Mouse (Mus musculus) liver, embryonic 14.5 days (tissue): Measurements from ENCODE around the gene Robo1. TPM values are rescaled to one million over a fixed set of nuclear protein-coding genes. Genes with fewer than 3 reads are reported as not detected.

ENCODE experiments used
- ATAC-seq: fragments of 200-750 bp; cut with Nextera tagmentation; 2 replicates; pipeline ENCODE4 v1.8.0; 2017; ENCODE audit warnings: moderate number of reproducible peaks, mild to moderate bottlenecking, moderate library complexity; ENCODE audit not compliant: insufficient read depth
- DNase-seq, 3 experiments: peaks; one replicate each; pipeline ENCODE4 v3.0.0-alpha.2; 2012 to 2013; ENCODE audit warnings: low read depth in 3 of 3, low spot score in 3 of 3
- H3K27ac ChIP-seq: fragments of 300-500 bp; sonication (generic); 2 replicates; pipeline ENCODE4 v1.5.1; 2014; ENCODE audit warnings: moderate library complexity, mild to moderate bottlenecking, control low read depth, inconsistent platforms
- H3K27me3 ChIP-seq: fragments of 300-500 bp; sonication (generic); 2 replicates; pipeline ENCODE4 v1.6.1; 2014; ENCODE audit warnings: mild to moderate bottlenecking, low read length, moderate library complexity; ENCODE audit not compliant: control insufficient read depth, insufficient read depth
- H3K36me3 ChIP-seq: fragments of 300-500 bp; sonication (generic); replicated peaks from 2 replicates; pipeline ENCODE4 v1.6.1; 2014; ENCODE audit warnings: low read depth; ENCODE audit not compliant: control insufficient read depth, insufficient read depth
- H3K4me1 ChIP-seq, 2 experiments: fragments of 200-500 bp in 1 of 2; fragments of 300-500 bp in 1 of 2; sonication (generic) in 1 of 2; replicated peaks; 2 replicates each; pipeline ENCODE4 v1.6.1; 2012 to 2014; ENCODE audit warnings: antibody characterized with exemption in 1 of 2, inconsistent platforms in 1 of 2, low read length in 1 of 2; ENCODE audit not compliant: control insufficient read depth in 2 of 2, insufficient read depth in 2 of 2
- H3K4me2 ChIP-seq: fragments of 300-500 bp; sonication (generic); 2 replicates; pipeline ENCODE4 v1.6.1; 2014; ENCODE audit warnings: low read depth, mild to moderate bottlenecking, control low read depth, moderate library complexity
- H3K4me3 ChIP-seq, 2 experiments: fragments of 200-500 bp in 1 of 2; fragments of 300-500 bp in 1 of 2; sonication (generic) in 1 of 2; 2 replicates each; pipeline ENCODE4 v1.5.1; 2012 to 2014; ENCODE audit warnings: low read depth in 2 of 2, low read length in 2 of 2, mild to moderate bottlenecking in 2 of 2, control low read depth in 1 of 2, inconsistent platforms in 1 of 2, moderate library complexity in 1 of 2; ENCODE audit not compliant: insufficient read depth in 1 of 2
- H3K9ac ChIP-seq: fragments of 300-500 bp; sonication (generic); replicated peaks from 2 replicates; pipeline ENCODE4 v1.6.1; 2014; ENCODE audit warnings: mild to moderate bottlenecking, control low read depth, moderate library complexity
- H3K9me3 ChIP-seq: fragments of 300-500 bp; sonication (generic); 2 replicates; pipeline ENCODE4 v1.6.1; 2016; ENCODE audit warnings: low read length, mixed read lengths; ENCODE audit not compliant: control insufficient read depth
- CTCF ChIP-seq: IDR thresholded peaks from 2 replicates; pipeline ENCODE4 v1.5.1; 2016; ENCODE audit warnings: antibody characterized with exemption, low read depth, control low read depth
- EP300 ChIP-seq: IDR thresholded peaks from 2 replicates; pipeline ENCODE4 v1.6.1; 2016; ENCODE audit warnings: antibody characterized with exemption, low read depth
- WGBS: fragments of 180-500 bp; shearing (Covaris S2); extraction: QIAGEN DNeasy Blood & Tissue Kit; methylation state at CpG from one replicate; pipeline ENCODE4 v1.1.7; 2014; ENCODE audit not compliant: insufficient replicate concordance; 5-methylcytosine and 5-hydroxymethylcytosine counted together
- polyA plus RNA-seq, 2 experiments: library from polyadenylated mRNA; depleted of rRNA in 1 of 2; stranded (reverse) in 1 of 2; unstranded in 1 of 2; fragments of >200 nt; fragmentation: Nextera tagmentation in 1 of 2; extraction: Ambion mirVana in 1 of 2; gene quantifications; 2 replicates each; pipeline versions ENCODE4 v1.2.1 to v1.2.3; 2012 to 2014

The Robo1 gene
- polyA plus RNA-seq, 2 experiments: 3.1 to 3.4 TPM

DNA sequence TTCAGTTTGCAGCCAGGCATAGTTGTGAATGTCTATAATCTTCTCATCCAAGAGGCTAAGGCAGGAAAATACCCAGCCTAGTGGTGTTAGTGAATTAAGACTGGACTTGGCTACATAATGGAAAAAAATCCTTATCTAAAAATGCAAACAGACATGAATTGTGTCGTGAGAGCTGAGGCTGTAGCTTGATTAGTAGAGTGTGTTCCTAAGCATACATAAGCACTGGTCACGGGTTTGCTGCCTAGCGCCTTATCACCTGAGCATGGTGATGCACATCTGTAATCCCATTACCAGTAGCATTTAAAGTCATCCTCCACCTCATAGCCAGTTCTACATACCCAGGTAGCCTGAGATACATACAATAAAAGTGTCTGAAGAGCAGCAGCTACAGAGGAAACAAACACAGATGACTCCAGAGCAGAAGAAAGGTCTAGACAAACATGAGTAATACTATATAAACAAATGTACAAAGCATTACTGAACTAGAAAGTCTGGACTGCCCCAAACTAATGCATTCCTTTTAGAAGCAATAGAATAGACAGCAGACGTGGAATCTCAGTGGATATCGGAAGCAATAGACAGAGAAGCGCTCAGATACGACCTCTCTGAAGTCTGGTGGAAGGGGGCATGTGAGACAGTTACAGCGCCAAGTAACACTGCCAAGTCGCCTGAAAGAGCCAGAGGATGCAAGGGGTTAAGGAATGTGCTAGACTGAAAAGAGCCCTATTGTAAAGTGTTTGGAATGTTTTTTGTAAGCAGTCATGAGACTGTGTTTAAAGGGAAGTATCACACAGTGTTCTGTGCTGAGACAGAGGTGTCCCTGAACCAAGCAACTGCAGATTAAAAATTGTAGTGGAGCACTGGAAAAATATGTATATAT is 333.1 kb downstream of the Robo1 start:
- no peak for DNase-seq
- no peaks in the 10 kb centered on the region for H3K36me3 ChIP-seq
- H3K9ac ChIP-seq: no peak overlapping the region
- H3K4me3 ChIP-seq: no peak overlapping the region
- no peak overlapping the region for H3K4me2 ChIP-seq
- H3K27me3 ChIP-seq: no peaks in the 10 kb centered on the region
- no peak for ATAC-seq
- no peak for TF ChIP-seq CTCF
- no peaks in the 10 kb centered on the region for H3K4me1 ChIP-seq
- no peaks in the 10 kb centered on the region for H3K9me3 ChIP-seq
- H3K27ac ChIP-seq: no peak overlapping the region
- 60% methylated on average over 9 of the region's 9 CpGs for WGBS

DNA sequence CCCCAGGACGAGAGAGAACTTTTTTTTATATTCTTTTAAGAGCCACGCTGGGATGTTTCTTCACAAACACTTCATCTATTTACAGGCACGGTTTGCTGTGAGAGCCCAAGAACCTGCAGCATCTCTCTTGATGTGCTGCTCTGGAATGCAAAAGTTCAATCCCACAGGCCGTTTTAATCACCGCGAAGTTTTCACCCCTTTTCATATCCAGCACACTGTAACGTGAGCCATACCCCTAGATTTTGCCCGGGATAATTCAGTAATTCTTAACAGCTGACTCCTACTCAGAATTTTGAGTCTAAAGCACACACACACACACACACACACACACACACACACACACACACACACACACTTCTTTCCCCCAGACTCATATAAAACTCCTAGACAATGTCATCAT is 337.8 kb downstream of the Robo1 start:
- no peaks in the 10 kb centered on the region for H3K27me3 ChIP-seq
- no peaks in the 10 kb centered on the region for H3K9me3 ChIP-seq
- H3K4me3 ChIP-seq: no peak overlapping the region
- TF ChIP-seq CTCF (no peak), EP300 (no peak)
- no peaks in the 10 kb centered on the region for H3K36me3 ChIP-seq
- ATAC-seq (no peak), DNase-seq (no peak)
- no peaks in the 10 kb centered on the region for H3K4me1 ChIP-seq
- H3K27ac ChIP-seq: no peak overlapping the region
- WGBS: 54% methylated on average over 8 of the region's 8 CpGs
- no peak overlapping the region for H3K9ac ChIP-seq
- peak overlapping the region; percentile 26; the same call in 1 of the 2 replicates for H3K4me2 ChIP-seq

DNA sequence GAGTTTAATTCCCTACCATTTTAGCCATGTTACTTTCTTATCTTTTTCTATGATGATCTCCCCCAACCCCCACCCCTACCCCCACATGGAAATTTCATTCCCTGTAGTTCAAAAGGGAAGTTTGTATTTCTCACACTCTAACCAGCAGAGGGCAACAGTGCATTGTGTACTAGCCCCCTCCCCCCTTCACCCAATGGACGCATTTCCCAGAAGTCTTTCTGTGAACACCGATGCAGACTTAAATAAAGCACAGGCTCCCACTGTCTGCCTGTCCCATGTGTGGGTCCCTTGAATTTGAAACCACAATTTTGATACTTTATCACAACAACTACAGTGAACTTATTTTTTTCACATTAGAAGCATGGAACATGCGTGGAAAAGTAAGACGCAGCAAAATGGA is 341.2 kb downstream of the Robo1 start:
- H3K9ac ChIP-seq: no peak overlapping the region
- H3K9me3 ChIP-seq: no peaks in the 10 kb centered on the region
- no peaks in the 10 kb centered on the region for H3K27me3 ChIP-seq
- H3K4me1 ChIP-seq: no peaks in the 10 kb centered on the region
- no peaks in the 10 kb centered on the region for H3K36me3 ChIP-seq
- H3K27ac ChIP-seq: no peak overlapping the region
- DNase-seq (peak in 1 of 3 experiments; percentile 4), ATAC-seq (no peak)
- 36% methylated on average over 4 of the region's 4 CpGs for WGBS
- TF ChIP-seq CTCF: peak; percentile 49
- TF ChIP-seq EP300: no peak
- no peak overlapping the region for H3K4me3 ChIP-seq
- H3K4me2 ChIP-seq: no peak overlapping the region

DNA sequence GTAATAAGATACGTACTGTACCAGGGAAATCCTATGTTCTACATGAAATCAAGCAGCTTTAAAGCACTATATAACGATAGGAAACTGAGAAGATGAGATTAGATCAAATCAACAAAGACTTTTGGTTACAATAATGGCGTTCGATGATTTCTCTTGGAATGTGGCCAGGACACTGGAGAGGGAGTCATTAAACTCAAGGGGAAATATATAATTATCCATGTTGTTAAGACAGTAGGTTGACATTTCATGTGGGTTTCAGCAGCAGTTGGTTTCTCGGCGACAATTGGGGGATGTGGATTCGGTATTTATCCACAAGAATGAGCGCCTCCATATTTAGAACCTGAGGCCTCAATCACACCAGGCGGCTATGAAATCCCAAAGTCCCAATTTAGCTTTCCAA is 347.3 kb downstream of the Robo1 start:
- Histone ChIP-seq H3K9me3 (no peaks in the 10 kb centered on the region), H3K36me3 (no peaks in the 10 kb centered on the region), H3K4me1 (no peaks in the 10 kb centered on the region), H3K4me3 (no peak overlapping the region), H3K4me2 (no peak overlapping the region), H3K9ac (no peak overlapping the region), H3K27ac (no peak overlapping the region), H3K27me3 (no peaks in the 10 kb centered on the region)
- ATAC-seq (no peak), DNase-seq (no peak)
- TF ChIP-seq CTCF (no peak), EP300 (no peak)
- 68% methylated on average over 9 of the region's 9 CpGs for WGBS

DNA sequence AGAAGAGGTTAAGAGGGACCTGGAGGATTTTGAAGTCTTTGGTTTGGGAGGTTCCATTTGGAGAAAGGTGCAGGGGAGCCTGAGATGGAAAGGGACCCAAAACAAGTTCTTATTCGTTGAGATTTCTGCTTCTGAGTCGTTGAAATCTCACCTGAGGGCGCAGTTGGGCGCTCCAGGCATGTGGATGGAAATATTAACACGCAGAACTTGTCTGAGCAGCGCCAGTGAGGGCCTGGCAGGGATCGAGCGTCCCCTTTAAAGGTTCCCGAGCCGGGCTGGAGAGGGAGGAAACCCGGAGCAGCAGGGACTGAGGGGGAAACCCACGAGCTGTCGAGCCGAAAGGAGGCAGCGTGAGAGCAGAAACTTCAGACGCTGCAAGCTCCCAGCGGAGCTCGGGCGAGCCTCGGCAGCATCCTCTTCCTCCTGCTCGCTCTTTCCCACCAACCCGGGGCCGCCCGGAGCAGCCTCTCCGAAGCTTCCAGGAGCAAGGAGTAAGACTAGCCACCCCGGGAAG is 354.8 kb downstream of the Robo1 start:
- H3K27ac ChIP-seq: no peak overlapping the region
- peak in 1 of 3 experiments; percentile 9 for DNase-seq
- H3K27me3 ChIP-seq: peaks cover 2% of the 10 kb centered on the region
- H3K9me3 ChIP-seq: no peaks in the 10 kb centered on the region
- H3K9ac ChIP-seq: no peak overlapping the region
- TF ChIP-seq EP300 (no peak), CTCF (0 out of 2 replicates have a peak, but pooled peaks have one; percentile 2)
- peak overlapping the region; percentile 56 to 67 for H3K4me3 ChIP-seq
- WGBS: under 1% methylated on average over 21 of the region's 26 CpGs
- H3K4me1 ChIP-seq: no peaks in the 10 kb centered on the region
- ATAC-seq: peak; percentile 65
- peak overlapping the region; percentile 47 for H3K4me2 ChIP-seq
- H3K36me3 ChIP-seq: no peaks in the 10 kb centered on the region
